Mouse (Mus musculus): ENCODE measurements around the gene Smndc1.
"Not testable (repeated sequence)": the region's sequence is repeated elsewhere in the genome, so short reads cannot be mapped to it uniquely, and the experiment has no call there.

Smndc1 gene

GRCm38 (mm10) chr19:53412149-53412848 lies 21.9 kb upstream of the Smndc1 start:
- DNase-seq = no peak

DNA sequence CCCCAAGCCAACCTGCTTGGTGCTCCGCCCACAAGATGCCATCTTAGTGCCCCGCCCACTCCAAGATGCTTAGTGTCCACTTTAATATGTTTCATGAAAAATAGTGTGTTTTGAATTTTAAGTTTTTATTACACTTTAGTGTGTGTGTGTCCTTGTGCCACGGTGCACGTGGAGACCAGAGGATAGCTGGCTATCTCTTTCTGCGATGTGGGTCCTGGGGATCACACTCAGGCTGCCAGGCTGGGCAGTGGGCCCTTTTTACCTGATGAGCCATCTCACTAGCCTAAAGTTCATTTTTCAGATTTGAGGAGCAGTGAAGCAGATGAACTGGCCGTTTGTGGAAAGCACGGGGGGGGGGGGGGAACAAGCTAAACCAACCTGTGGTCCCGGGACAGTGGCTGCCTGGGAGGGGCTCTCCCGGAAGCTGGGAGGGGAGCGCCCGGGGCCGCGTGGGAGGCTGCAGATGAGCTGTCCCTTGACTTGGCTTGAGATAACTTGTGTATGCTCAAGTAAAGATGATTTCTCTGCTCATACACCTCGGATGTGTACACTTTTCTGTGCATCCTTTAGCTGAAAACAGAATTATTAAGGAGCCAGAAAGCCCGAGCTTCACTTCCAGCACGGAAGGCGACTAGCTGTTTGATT lies 19.4 kb upstream of the Smndc1 start:
- no peak for DNase-seq

GRCm38 (mm10) chr19:53408398-53408797 lies 18.0 kb upstream of the Smndc1 start:
- no peak for DNase-seq

DNA sequence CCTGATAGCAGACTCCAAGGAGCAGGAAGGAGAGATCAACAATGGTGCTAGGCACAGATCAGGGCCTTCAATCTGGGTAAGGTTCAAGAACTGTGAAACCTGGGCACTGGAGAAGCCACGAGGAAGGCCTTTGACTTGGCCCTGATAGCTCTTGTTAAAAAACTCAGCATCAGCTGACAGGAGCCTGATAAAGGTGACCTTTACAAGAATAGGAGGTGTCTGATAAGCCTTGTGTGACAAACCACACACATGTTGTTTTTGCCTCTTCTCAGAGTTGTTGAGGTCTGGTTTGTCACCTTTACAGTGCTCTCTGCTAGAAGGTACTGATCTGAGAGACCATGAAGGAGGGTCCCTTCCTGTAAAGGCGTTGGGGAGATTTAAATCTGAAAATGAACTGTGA lies 17.0 kb upstream of the Smndc1 start:
- no peak for DNase-seq

- no peak for DNase-seq
These were observed 15.4 kb upstream of the Smndc1 start for GRCm38 (mm10) chr19:53405810-53406209.

- DNase-seq = no peak
These were observed 14.5 kb upstream of the Smndc1 start for GRCm38 (mm10) chr19:53404837-53405356.

DNA sequence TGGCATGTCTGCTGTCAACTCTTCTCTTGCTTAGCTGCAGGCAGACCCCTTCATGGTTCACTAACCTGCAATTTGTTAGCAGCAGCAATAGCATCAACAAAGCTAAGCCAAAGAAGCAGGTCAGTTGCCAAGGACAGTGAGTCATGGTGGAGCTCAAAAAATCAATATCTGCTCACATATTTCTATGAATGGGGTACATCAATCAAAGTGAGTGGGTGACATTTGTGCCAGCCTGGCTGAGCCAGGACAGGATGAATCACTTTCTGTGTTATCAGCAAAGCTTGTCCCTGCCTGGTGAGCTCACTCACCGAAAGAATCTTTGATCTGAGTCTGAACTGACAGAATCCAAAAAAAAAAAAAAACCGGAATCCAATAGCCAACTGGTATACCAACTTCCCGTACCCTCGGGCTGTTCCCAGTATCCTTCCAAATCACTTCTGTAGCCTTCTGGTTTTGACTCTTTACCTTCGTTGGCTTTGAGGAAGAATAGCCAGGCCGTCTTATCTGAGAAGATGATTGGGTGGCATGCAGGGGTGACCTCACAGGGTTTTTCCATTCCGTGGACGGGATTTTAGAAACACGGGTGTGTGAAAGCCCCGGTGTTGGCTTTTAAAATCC lies 13.9 kb upstream of the Smndc1 start:
- DNase-seq = no peak

GRCm38 (mm10) chr19:53402741-53403432 lies 12.5 kb upstream of the Smndc1 start:
- no peak for DNase-seq

GRCm38 (mm10) chr19:53400332-53401110 lies 10.1 kb upstream of the Smndc1 start:
- no peak for DNase-seq

DNA sequence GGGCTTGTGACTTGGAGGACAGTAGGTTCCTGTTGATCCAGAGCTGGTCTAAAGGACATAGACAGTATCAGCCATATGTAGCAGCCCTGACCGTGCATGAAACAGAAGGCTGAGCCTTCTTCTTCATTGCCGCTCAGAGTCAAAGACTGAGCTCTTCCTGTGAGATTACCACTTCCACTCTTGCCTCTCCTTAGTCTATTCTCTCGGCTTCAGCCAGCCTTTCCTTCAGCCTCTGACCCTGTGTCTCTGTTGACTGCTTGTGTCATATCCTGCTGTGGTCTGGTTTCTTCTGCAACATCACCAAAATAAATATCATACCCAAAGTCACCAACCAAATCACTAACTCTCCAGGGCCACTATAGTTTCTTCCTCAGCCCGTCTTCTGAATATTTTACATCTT lies 8.8 kb upstream of the Smndc1 start:
- no peak for DNase-seq

- no peak for DNase-seq
These were observed 7.3 kb upstream of the Smndc1 start for GRCm38 (mm10) chr19:53397451-53398233.

DNA sequence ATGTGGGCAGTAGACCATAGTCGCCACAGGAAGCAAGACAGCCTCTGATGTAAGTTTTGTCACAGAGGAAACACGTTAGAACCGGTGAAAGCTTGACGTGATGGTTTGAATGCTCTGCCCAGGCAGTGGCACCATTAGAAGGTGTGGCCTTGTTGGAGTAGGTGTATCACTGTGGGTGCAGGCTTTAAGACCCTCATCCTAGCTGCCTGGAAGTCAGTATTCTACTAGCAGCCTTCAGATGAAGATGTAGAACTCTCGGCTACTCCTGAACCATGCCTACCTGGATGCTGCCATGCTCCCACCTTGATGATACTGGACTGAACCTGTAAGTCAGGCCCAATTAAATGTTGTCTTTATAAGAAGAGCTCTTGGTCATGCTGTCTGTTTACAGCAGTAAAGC lies 5.4 kb upstream of the Smndc1 start:
- DNase-seq = not testable (repeated sequence)

DNA sequence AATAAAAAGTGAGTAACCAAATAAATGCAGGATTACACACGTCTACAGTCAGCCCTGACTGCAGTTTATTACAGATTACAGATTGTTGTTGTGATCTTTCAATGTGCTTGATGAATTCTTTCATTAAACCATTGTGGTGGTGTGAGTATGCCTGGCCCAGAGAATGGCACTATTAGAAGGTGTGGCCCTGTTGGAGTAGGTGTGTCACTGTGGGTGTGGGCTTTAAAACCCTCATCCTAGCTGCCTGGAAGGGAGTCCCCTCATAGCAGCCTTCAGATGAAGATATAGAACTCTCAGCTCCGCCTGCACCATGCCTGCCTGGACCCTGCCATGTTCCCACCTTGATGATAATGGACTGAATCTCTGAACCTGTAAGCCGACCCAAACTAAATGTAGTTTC lies 4.6 kb upstream of the Smndc1 start:
- not testable (repeated sequence) for DNase-seq

- DNase-seq = no peak
These were observed 4.2 kb upstream of the Smndc1 start for GRCm38 (mm10) chr19:53394552-53394951.

DNA sequence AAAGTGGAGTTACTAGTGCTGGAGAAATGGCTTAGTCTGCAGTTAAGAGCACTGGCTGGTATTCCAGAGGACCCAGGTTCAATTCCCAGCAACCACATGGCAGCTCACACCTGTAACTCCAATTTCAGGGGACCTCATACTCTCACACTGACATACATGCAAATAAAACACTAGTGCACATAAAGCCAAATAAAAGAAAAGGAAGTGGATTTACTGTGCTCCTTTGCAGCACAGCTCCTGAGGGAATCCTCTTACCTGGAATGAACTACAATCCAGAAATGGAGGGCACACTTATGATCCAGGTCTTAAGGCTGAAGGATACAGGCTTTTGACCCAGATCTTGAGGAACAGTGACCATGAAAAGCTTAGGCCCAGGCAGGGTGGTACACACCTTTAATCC lies 3.3 kb upstream of the Smndc1 start:
- no peak for DNase-seq

GRCm38 (mm10) chr19:53392781-53393343 lies 2.5 kb upstream of the Smndc1 start:
- DNase-seq = no peak

GRCm38 (mm10) chr19:53391787-53392186 lies 1.4 kb upstream of the Smndc1 start:
- no peak for DNase-seq

GRCm38 (mm10) chr19:53391386-53391785 lies 1.0 kb upstream of the Smndc1 start:
- no peak for DNase-seq

DNA sequence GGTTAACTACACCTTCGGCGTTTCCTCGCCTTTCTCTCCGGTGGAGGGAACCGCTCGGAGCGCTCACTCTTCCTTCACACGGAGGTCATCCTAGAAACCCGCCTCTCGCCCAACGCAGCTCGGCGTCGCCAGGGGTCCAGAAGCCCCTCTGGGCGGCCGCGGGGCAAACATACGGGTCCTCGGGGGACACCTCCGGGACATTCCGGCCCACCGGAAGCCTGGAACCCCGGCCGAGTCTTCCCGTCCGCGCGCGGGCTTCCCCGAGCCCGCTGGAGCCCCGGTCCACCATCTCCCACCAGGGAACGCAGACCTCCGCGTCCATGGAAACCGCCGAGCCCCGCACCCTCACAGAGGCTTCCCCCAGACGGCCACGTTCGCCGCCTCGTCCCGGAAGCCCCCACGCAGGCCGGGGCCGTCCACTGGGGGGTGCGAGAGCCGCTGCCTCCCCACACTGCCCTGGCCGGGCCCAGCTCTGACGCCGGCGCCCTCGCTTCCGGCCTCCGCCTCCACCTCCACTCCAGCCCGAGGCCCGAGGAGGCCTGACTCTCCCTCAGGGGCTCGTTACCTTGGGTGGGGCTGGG lies 437 bp downstream of the Smndc1 start:
- DNase-seq = no peak

DNA sequence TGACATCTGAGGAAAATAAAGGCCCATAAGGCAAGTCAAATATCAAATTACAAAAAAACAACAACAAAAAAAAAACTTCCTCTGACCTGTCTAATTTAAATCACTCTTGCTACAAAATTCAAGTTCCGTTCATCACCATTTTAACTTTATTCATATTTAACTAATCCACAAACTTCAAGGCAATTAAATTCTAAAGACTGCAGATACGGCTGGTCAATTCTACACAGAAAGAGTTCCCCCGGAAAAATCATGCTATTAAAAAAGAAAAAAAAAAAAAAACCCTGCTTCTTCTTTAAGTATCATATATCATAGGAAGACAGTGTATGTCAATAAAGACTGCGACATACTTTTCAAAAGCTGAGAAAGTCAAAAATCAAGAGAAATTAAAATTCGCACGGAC lies 961 bp downstream of the Smndc1 start:
- DNase-seq = no peak

- no peak for DNase-seq
These were observed 7.0 kb downstream of the Smndc1 start for GRCm38 (mm10) chr19:53383336-53383735.

Measured in liver (tissue).